Mouse (Mus musculus): Measurements from ENCODE around the gene Banf1.
A peak's percentile ranks its signal among the peaks of the same experiment; 100 is the strongest.
"Not testable (repeated sequence)": the region's sequence is repeated elsewhere in the genome, so short reads cannot be mapped to it uniquely, and the experiment has no call there.

Banf1 gene

DNA sequence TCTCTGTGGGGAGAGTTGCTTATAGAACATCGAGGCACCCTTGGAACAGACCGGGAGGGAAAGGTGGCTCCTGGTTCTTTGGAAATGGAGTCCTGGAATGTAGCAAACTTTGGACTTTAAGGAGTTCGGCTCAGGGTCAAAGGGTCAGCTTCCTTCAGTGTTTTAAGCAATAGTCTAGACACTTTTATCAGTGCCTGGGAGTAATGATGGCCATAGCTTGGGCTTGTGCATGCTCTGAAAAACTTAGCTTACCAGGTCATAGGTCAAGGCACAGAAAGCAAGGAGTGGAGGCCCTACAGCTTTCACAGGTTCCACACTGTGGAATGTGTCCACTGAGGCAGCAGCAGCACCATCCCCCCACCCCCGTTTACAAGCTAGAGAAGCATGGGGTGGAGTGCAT, 7.8 kb upstream of the Banf1 start:
- no peak for DNase-seq (ENCODE audit: low read depth, low spot score)

DNA sequence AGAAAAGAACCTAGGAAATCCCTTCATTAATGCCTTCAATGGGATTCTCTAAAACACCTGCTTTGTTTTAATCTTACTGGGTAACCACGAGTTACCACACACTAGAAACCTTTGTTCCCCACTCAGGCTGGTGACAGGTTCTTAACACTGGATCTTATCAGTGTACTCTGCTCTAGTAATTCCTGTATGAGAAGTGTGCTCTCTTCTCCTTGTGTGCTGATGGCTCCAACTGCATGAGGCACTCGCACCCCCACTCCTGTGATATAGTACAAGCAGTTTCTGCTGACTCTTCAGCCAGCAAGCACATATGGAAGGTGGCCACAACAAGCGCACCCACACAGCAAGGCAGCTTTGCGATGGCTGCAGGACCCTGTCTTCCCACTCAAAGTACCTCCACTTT, 7.2 kb upstream of the Banf1 start:
- no peak for DNase-seq (ENCODE audit: low read depth, low spot score)

DNA sequence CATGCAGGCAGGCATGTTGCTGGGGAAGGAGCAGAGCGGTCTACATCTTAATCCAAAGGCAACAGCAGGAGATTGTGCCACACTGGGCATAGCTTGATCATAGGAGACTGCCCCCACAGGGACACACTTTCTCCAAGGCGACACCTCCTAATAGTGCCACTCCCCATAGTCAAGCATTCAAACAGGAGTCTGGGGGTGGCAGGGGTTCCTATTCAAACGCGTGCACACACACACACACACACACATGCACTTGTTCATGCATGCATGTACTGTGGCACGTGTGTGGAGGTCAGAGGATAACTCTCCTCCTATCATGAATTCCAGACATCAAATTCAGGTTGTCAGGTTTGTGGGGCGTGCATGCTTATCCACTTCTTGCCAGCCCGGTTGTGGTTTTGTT, 5.8 kb upstream of the Banf1 start:
- DNase-seq (ENCODE audit: low read depth, low spot score), result no peak

DNA sequence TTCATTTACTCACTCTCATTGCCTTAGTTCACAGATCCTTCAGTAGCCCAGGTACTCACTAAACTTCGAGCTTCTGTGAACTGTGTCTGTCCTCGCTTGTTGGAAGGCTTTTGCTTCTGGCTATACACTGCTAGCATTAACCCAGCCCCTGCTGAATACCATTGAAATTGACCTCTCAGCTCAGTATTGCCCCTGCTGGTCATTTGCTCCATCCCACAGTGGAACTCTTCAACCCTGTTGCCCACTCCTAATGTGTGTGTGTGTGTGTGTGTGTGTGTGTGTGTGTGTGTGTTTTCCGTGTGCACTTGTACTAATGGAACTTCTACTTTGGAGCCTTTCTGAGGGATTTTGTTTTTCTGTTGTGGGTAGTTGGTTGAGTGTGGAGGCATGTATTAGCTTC, 4.0 kb upstream of the Banf1 start:
- DNase-seq (ENCODE audit: low read depth, low spot score), result no peak

DNA sequence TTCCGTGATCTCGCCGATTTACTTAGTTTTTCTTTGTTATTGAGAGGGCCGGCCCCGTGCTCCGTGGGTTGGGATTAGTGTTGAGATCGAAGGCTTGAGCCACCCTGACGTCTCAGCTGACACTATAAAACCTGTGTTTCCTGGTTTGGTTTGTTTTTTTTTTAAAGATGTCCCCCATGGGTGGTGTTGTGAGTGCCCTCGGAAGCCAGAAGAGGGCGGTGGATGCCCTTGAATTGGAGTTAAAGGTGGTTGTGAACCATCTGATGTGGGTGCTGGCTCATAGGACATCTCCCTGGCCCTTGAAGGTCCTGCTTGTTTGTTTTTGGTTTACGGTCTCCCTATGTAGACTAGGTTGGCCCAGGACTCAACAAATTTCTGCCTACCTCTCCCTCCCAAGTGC, 487 bp upstream of the Banf1 start:
- DNase-seq (ENCODE audit: low read depth, low spot score), result no peak

DNA sequence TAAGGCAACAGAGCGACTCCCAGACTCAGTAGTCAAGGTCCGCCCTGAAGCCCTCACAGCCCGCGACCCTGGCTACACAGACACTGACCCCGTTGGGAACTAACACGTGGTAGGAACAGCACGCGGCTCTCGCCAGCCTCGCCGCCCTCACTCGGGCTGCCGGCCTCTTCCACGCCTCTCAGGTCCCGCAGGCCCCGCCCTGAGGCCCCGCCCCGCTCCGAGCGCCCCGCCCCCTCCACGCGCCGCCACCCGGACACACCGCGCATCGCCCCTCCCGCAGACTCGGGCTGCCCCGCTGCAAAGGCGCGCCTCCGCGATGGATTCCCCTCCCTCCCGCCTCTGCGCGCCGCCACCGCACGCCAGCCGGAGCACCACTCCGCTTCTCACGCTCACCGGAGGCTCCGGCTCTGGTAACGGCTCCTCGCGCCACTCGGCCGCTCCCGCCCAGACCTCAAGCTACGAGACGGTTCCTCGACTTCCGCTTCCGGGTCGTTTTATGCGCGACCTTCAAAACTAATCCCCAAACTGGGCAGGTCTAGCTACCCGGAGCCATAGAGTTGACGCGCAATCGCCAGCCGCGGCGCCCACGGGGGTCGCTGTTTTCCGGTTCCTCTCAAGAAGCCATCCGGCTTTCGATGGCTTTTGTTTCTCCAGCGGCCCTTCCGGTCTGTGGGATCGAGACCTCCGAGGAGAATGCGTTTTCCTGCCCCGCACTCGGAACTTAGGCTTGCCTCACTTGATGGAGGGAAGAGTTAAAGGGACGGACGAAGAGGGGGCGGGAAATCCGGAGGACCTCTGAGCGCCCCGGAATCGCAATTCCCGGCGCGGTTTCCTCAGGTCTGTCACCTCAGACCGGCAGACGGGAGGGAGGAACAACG, 554 bp downstream of the Banf1 start, which contains the start of gene Eif1ad:
Gene Eif1ad, plus strand, starts transcription at position 567 of the 878 bp plus-strand sequence.
- peak; percentile 94 for DNase-seq (ENCODE audit: low read depth, low spot score)

DNA sequence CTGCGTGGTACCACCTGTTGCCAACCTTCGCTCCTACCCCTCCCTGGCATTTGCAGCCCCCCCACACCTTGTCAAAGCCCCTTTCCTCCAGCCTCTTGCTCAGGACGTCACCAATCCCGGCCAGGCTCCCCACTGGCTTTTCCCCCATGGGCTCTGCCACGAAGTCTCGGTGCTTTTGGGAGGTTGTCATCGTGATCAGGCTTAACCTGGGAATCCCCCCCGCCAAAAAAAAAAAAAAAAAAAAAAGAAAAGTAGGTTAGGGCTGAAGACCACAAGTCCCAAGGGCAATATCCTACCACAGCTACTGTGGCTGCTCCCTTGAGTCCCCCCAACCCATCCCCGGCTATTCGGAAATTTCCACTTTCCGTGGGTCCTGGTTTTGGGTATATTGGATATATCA, 1.2 kb downstream of the Banf1 start:
- no peak for DNase-seq (ENCODE audit: low read depth, low spot score)

DNA sequence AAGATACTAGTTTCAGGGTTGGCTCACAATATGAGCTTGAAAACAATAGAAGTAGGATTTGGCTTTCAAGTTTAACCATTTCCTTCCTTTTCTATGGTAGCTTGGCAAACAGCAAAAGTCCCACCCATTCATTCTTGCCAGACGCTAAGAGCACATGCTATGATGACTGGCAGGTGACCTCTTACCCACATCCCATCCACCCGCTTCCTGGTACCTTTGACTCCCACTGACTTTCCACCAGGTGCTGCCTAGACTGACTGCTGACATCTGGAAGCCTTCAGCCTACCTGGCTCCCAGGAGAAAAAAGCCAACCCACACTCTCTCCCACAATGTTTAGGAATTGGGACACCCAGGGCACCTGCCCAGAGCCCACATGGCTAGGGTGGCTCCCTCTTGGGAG, 2.8 kb downstream of the Banf1 start:
- no peak for DNase-seq (ENCODE audit: low read depth, low spot score)

DNA sequence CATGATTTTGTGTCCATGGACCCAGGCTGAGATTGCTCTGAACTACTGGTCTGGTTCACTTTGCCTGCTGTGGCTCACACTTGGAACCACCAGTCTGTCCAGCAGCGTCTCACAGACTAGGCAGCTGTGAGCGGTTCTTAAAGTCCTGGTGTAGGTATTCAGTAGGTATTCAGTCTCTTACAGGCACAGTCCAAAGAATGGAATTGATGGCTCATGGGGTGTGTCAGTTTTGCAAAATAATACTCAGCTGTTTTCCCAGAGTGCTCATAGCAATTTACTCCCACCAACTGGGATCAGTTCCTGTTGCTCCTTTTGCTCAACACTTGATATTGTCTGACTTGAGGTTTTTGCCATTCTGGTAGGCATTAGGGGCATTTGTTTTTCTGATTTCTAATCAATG, 4.8 kb downstream of the Banf1 start:
- no peak for DNase-seq (ENCODE audit: low read depth, low spot score)

DNA sequence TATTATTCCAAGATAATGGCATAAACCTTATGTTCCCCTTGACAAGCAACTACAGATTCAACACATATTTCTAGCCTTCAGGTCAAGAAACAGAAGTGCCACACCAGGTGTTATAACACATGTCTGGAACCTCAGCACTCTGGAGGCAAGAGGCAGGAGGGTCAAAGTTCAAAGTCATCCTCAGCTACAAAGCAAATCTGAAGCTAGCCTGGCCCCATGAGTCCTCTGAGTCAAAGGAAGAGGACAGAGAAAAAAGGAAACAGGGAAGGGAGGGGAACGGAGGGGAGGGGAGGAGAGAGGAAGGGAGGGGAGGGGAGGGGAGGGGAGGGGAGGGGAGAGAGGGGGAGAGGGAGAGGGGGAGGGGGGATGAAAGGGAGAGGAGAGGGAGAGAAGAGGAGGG, 10.9 kb downstream of the Banf1 start:
- no peak for DNase-seq (ENCODE audit: low read depth, low spot score)

DNA sequence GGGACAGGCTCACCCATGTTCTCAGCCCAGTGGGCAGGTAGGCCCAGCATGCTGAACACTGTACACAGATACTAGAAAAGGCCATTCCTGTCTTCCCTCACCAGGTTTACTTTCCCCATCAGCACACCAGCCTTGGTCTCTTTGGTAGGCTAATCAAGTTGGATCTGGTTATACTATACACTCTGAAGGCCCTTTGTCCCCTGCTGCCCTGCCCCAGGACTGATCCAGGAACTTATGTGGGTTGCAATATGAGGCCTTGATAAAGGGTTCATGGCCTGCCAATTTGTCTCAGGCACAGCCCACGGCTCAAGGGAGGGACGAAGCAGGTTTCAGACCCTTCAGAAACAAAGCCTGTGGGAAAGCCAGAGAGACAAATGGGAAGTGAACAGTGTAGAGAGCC, 13.4 kb downstream of the Banf1 start:
- no peak for DNase-seq (ENCODE audit: low read depth, low spot score)

DNA sequence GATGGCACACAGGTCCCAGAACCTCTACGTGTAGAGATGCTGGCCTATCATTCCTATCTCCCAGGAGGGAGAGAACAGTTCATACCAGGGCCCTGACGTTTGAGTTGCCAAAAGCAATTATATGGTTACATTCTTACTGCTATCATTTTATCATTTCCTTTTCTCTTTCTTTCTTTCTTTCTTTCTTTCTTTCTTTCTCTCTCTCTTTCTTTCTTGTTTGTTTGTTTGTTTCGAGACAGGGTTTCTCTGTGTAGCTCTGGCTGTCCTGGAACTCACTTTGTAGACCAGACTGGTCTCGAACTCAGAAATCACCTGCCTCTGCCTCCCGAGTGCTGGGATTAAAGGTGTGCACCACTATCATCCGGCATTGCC, 17.5 kb downstream of the Banf1 start, which contains the start of gene Cst6:
Gene Cst6, minus strand, starts transcription at position 73 of the 372 bp plus-strand sequence.
- not testable (repeated sequence) for DNase-seq (ENCODE audit: low read depth, low spot score)

DNA sequence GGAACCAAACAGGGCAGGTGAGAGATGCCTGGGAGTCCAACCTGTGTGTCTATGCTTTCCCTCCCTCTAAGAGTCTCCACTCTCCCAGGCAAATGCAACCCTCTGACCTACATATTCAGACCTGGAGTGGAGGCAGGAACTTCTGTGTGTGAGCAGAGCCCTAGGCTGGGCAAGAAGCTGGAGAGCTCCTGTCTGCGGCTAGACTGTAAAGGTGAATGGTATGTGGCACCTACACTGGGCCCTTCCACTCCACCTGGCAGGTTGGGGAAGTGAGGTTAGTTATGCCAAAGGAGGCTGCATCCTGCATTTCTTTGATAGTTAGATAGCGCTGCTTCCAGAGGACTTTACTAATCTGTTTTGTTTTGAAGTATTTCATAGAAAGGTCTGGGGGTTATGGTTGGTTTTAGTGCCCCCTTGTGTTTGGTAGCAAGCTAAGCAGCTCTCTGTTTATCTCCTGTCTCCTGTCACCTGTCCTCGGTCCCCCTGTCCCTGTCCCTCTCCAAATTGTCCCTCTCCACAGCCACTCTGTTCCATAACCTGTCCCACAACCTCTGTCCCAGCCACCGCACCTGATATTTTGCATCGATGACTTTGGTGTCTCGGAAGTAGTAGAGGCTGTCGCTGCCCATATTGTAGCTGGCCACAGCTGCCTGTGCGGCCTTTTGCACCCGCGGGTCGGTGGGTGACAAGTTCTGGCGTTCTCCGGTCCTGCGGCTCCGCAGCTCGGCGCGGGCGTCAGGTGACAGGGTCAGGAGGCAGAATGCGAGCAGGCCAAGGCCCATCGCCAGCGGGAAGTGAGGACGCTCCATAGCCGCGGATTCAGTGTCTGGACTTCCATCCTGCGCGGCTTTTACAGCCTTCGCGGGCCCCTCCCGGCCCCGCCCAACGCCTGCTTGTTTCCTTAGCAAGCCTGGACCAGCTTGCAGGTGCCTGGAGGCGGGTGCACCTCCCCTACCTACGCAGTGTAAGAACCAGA, 18.2 kb downstream of the Banf1 start:
- DNase-seq (ENCODE audit: low read depth, low spot score), result no peak

DNA sequence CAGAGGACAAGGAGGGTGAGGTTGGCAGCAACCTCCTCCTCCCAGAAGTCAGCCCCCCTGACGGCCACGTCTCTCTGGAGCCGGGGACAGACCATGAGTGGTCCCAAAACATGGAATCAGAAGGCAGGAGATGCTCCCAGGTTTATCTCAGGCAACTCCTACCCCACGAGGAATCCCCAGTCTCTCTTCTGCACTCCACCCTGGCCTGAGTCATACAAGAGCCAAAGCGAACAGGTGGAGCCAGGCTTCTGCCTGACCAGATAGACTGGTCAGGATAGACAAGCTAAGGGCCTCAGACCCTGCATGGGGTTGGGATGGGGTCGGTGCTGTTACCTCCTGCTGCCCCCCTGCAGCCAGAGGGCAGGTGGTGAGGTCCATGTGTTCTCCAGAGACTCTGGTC, 18.9 kb downstream of the Banf1 start:
- DNase-seq (ENCODE audit: low read depth, low spot score), result no peak

DNA sequence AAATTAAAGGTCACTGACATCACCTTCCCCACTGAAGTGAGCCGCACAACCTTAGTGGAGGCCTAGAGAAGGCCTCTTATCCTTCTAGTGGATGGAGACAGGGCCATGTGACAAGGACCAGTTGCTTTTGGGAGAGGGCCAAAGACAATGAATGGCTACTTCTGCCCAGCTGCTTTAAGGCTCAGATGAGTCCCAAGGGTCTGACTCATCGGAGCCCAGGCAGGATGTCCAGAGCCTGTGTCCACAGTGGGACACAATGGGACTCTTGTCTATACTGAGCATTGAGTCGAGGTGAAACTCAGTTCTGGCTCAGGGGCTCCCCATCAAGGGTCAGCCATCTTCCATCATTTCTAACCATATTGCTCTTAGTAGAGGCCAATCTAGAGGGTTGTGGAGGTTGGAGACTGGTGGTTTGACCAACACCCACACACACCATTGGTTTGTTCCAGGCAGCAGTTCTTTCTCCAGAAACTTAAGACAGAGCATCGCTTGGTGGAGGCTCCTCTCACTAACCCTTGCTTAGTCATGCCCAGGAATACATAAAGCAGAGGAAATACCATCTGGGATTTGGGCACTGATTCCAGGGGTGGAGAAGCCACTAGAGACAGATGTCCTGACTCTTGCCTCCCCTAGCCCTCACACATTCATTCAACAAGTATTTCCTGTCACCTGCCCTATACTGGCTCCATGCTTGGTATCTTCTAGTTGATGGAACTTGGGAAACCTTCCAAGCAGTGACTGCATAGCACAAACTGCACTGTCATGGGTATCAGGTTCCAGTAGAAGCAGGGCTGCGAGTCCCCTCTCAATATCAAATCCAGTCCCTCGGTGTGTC, 21.5 kb downstream of the Banf1 start:
- DNase-seq (ENCODE audit: low read depth, low spot score), result no peak

DNA sequence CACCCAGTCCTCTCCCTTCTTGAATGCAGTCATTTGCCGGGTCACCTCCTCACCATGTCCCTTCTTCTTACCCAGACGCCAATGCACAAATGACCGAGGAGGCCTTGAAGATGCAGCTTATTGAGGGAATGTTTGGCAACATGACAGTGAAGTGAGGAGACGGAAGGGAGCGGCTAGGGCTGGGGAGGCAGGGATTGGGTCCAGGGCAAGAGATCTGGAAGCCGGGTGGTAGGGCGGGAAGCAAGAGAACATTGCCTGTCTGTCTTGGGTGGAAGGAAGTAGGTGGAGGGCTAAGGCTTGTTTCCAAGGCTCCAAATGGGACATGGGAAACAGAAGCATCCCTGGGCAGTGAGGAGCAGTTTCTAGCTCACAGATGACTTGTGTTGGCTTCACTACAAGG, 25.6 kb downstream of the Banf1 start:
- no peak for DNase-seq (ENCODE audit: low read depth, low spot score)

DNA sequence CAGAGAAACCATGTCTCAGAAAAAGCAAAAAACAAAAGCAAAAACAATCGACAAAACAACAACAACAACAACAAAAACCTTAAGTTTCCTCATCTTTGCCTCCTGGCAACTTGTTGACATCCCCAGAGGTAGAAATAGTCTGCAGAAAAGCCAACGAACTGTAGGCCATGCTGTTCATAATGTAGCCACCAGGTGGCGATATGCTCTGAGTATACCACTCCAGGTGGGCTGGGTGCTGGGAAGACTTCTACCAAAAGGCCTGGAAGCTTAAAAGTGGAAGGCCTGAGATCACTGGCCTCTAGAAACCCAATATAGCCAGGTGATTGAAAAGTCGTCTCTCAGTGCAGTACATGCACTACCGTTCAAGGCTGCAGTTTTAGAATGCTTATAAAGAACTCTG, 29.0 kb downstream of the Banf1 start:
- peak; percentile 3 for DNase-seq (ENCODE audit: low read depth, low spot score)

DNA sequence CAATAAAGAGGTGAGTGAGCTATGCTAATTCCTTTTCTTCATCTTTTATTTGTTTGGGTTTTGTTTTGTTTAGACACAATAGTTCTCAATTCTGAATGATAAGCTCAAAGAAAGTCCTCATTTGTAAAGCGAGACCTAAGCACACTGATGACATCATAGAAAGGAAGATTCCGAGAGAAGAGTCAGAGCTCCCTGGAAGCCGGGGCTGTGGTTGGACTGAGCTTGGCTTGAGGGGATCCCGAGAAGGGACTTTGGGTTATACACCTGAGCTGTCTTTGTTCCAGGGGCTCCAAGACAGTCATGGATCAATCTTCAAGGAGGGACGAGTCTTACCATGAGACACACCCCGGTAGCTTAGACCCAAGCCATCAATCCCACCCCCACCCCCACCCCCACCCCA, 31.5 kb downstream of the Banf1 start, which contains the start of gene Catsper1:
Gene Catsper1, plus strand, starts transcription at position 301 of the 400 bp plus-strand sequence.
- DNase-seq (ENCODE audit: low read depth, low spot score), result no peak

DNA sequence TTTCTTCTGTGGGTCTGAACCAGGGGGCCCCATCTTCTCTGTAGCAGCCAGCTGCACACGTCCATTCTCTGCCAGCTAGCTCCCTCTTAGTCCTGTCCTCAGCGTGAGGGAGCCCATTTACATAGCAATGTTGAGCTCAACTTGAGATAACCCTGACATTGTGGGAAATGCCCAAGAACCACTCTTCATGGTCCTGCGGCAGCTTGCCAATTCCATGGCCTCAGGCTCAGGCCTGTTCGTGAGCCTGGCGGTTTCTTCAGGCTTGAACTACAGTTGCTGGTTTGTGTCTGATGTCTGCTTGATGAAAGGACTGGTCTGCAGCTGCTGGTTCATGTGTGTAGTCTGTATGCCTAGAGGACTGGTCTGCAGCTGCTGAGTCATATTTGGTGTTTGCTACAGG, 32.2 kb downstream of the Banf1 start:
- DNase-seq (ENCODE audit: low read depth, low spot score), result no peak

DNA sequence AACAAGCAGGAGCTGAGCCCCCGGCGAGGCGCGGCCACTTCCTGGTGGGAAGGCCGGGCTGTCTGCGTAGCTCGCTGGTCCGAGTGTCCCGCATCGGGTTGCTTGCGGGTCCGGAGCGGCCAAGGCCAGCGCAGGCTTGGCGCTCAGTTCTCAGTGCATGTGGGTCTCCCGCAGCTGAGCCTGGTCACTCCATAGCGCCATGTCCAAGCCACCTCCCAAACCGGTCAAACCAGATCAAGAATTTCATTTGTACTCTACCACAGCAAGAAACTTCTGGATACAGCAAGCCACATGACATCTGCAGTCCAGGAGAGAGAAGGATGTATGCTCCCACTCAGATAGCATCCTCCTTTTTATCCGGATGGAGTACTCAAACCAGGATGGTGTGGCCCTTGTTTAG, 39.0 kb downstream of the Banf1 start:
- DNase-seq (ENCODE audit: low read depth, low spot score), result no peak

DNA sequence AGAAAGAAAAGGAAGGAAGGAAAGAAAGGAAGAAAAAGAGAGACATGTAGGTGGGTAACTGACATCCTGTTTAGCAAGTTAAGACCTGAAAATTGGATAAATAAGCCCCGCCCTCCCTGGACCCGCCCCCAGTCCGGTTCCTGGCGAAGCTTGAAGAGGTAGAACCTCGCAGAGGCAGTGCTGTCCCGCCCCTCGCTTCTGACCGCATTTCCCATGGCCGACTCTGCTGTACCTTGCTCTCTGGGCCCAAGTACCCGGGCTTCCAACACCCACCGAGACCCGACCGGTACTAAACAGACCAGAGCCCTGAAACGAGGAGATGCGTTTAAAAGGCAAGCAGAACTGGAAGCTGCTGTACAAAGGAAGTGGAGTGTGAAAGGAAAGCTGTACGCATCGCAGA, 43.2 kb downstream of the Banf1 start:
- no peak for DNase-seq (ENCODE audit: low read depth, low spot score)
